Mouse (Mus musculus): Measurements from ENCODE around the gene 4931406P16Rik.

Gene 4931406P16Rik

GRCm38 (mm10) chr7:34242176-34242575 is 71.2 kb downstream of the 4931406P16Rik start:
- DNase-seq = no peak

GRCm38 (mm10) chr7:34238086-34238485 is 75.3 kb downstream of the 4931406P16Rik start:
- no peak for DNase-seq

GRCm38 (mm10) chr7:34235602-34236001 is 77.7 kb downstream of the 4931406P16Rik start:
- no peak for DNase-seq

GRCm38 (mm10) chr7:34234610-34235561 is 78.5 kb downstream of the 4931406P16Rik start:
- DNase-seq = no peak

GRCm38 (mm10) chr7:34233909-34234609 is 79.3 kb downstream of the 4931406P16Rik start:
- peak; percentile 99 for DNase-seq

- DNase-seq = no peak
Measured at GRCm38 (mm10) chr7:34232785-34233725, 80.3 kb downstream of the 4931406P16Rik start.

- peak; percentile 83 to 87 for DNase-seq
Measured at GRCm38 (mm10) chr7:34230116-34230515, 83.2 kb downstream of the 4931406P16Rik start, which contains the start of gene Gpi1. Gpi1 (minus strand) TSS chr7:34230336.

- DNase-seq = peak; percentile 55 to 58
Measured at GRCm38 (mm10) chr7:34229691-34230111, 83.7 kb downstream of the 4931406P16Rik start.

GRCm38 (mm10) chr7:34229153-34229552 is 84.2 kb downstream of the 4931406P16Rik start:
- DNase-seq = no peak

GRCm38 (mm10) chr7:34228641-34229040 is 84.7 kb downstream of the 4931406P16Rik start:
- DNase-seq = peak; percentile 35 to 48

- no peak for DNase-seq
Measured at GRCm38 (mm10) chr7:34226846-34227245, 86.5 kb downstream of the 4931406P16Rik start.

GRCm38 (mm10) chr7:34226086-34226485 is 87.3 kb downstream of the 4931406P16Rik start:
- DNase-seq = no peak

- no peak for DNase-seq
Measured at GRCm38 (mm10) chr7:34224308-34224707, 89.0 kb downstream of the 4931406P16Rik start.

GRCm38 (mm10) chr7:34222340-34222739 is 91.0 kb downstream of the 4931406P16Rik start:
- no peak for DNase-seq

GRCm38 (mm10) chr7:34221594-34222250 is 91.6 kb downstream of the 4931406P16Rik start:
- peak in 1 of 2 experiments; percentile 23 for DNase-seq

- no peak for DNase-seq
Measured at GRCm38 (mm10) chr7:34218496-34218895, 94.9 kb downstream of the 4931406P16Rik start.

- DNase-seq = no peak
Measured at GRCm38 (mm10) chr7:34216474-34216873, 96.9 kb downstream of the 4931406P16Rik start.

- DNase-seq = no peak
Measured at GRCm38 (mm10) chr7:34215481-34215880, 97.9 kb downstream of the 4931406P16Rik start.

- DNase-seq = peak; percentile 46 to 47
Measured at GRCm38 (mm10) chr7:34214644-34215043, 98.7 kb downstream of the 4931406P16Rik start.

- DNase-seq = no peak
Measured at GRCm38 (mm10) chr7:34213281-34213680, 100.1 kb downstream of the 4931406P16Rik start.

- no peak for DNase-seq
Measured at GRCm38 (mm10) chr7:34208027-34208745, 105.2 kb downstream of the 4931406P16Rik start.

All from lung, adult 18-20 months (tissue).